Mouse (Mus musculus) heart, embryonic 14.5 days (tissue): ENCODE measurements around the gene Klhl8. TPM values are rescaled to one million over a fixed set of nuclear protein-coding genes. Genes with fewer than 3 reads are reported as not detected.

Experiments used
- ATAC-seq: fragments of 200-750 bp; cut with Nextera tagmentation; 2 replicates; pipeline ENCODE4 v1.8.0; 2017; ENCODE audit warnings: low read depth, moderate TSS enrichment; ENCODE audit not compliant: insufficient number of reproducible peaks, insufficient read depth, low FRiP score
- H3K27ac ChIP-seq, 2 experiments: fragments of 200-500 bp in 1 of 2; fragments of 300-500 bp in 1 of 2; sonication (generic) in 1 of 2; replicated peaks in 1 of 2; 2 replicates each; pipeline ENCODE4 v1.5.1; 2012 to 2014; ENCODE audit warnings: low read depth in 2 of 2, low read length in 2 of 2, control low read depth in 1 of 2, mild to moderate bottlenecking in 1 of 2, mixed read lengths in 1 of 2; ENCODE audit not compliant: control insufficient read depth in 1 of 2, insufficient read depth in 1 of 2
- H3K27me3 ChIP-seq: fragments of 300-500 bp; sonication (generic); 2 replicates; pipeline ENCODE4 v1.6.1; 2014; ENCODE audit warnings: mild to moderate bottlenecking, low read length, control low read depth; ENCODE audit not compliant: control insufficient read depth, insufficient read depth
- H3K36me3 ChIP-seq: fragments of 300-500 bp; sonication (generic); 2 replicates; pipeline ENCODE4 v1.6.1; 2014; ENCODE audit warnings: mild to moderate bottlenecking, control low read depth, low read length, mixed read lengths; ENCODE audit not compliant: control insufficient read depth, insufficient read depth
- H3K4me1 ChIP-seq, 2 experiments: fragments of 200-500 bp in 1 of 2; fragments of 300-500 bp in 1 of 2; sonication (generic) in 1 of 2; 2 replicates each; pipeline ENCODE4 v1.6.1; 2012 to 2014; ENCODE audit warnings: low read length in 2 of 2, control low read depth in 1 of 2, mixed read lengths in 1 of 2; ENCODE audit not compliant: control insufficient read depth in 2 of 2, insufficient read depth in 2 of 2
- H3K4me2 ChIP-seq: fragments of 300-500 bp; sonication (generic); 2 replicates; pipeline ENCODE4 v1.6.1; 2014; ENCODE audit warnings: mild to moderate bottlenecking, low read length
- H3K4me3 ChIP-seq, 2 experiments: fragments of 200-500 bp in 1 of 2; fragments of 300-500 bp in 1 of 2; sonication (generic) in 1 of 2; 2 replicates each; pipeline ENCODE4 v1.5.1; 2012 to 2014; ENCODE audit warnings: low read length in 2 of 2, mild to moderate bottlenecking in 2 of 2, control low read depth in 1 of 2, low read depth in 1 of 2, moderate library complexity in 1 of 2; ENCODE audit not compliant: control insufficient read depth in 1 of 2, insufficient read depth in 1 of 2
- H3K9ac ChIP-seq: fragments of 300-500 bp; sonication (generic); 2 replicates; pipeline ENCODE4 v1.6.1; 2014; ENCODE audit warnings: mild to moderate bottlenecking, low read length
- H3K9me3 ChIP-seq: fragments of 300-500 bp; sonication (generic); 2 replicates; pipeline ENCODE4 v1.6.1; 2016; ENCODE audit warnings: low read length, control low read depth; ENCODE audit not compliant: control insufficient read depth
- WGBS: fragments of 180-500 bp; shearing (Covaris S2); extraction: QIAGEN DNeasy Blood & Tissue Kit; methylation state at CpG from one replicate; pipeline ENCODE4 v1.1.7; 2014; 5-methylcytosine and 5-hydroxymethylcytosine counted together
- polyA plus RNA-seq: library from polyadenylated mRNA; unstranded; fragments of >200 nt; fragmentation: Nextera tagmentation; extraction: Ambion mirVana; gene quantifications from 2 replicates; pipeline ENCODE4 v1.2.1, GENCODE M21; 2014

Klhl8 gene
- polyA plus RNA-seq, 1 experiment from 2014 or later, result 11.9 TPM

DNA sequence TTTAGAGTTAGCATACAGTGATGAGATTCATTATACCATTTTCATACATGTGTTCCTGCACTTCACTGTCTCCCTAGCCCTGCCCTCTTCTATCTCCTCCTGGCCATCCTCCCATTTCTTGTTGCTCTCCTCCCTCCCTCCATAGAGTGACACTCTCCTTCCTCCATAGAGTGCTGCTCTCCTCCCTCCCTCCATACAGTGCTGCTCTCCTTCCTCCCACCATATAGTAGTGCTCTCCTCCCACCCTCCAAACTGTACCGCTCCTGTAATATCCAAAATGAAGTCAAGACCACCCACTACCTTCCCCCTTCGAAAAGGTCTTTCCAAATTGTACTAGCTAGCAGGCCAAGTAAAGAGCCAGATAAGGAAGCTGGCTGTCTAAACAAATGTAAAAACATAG, 12.7 kb upstream of the Klhl8 start:
- no peak overlapping the region for H3K9ac ChIP-seq
- H3K27ac ChIP-seq, result no peak overlapping the region
- 84% methylated on average over 2 of the region's 2 CpGs for WGBS
- H3K36me3 ChIP-seq, result no peaks in the 10 kb centered on the region
- H3K4me1 ChIP-seq, result peaks cover 3 to 4% of the 10 kb centered on the region in 2 experiments; a peak in 2 of 4 replicates
- H3K9me3 ChIP-seq, result no peaks in the 10 kb centered on the region
- no peak for ATAC-seq
- H3K4me3 ChIP-seq, result no peak overlapping the region
- no peaks in the 10 kb centered on the region for H3K27me3 ChIP-seq
- no peak overlapping the region for H3K4me2 ChIP-seq

DNA sequence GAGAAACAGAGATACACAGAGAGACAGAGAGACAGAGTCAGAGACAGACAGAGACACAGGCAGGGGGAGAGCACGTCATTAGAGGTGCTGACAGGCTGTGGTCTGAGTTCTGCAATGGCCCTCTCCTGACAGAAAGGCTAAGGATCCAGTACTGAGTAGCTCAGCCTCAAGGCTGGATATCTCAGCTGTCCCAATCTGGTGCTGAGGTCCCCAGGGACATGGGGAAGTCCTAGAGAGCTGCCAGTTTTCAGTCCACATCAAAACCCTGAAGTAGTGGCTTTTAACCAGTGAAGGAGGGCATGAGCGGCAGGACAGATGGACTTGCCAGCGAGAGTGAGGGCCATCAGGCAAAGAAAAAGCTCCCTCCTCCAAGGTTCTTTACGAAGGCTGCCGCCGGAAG, 12.0 kb upstream of the Klhl8 start:
- Histone ChIP-seq H3K4me3 (no peak overlapping the region), H3K36me3 (no peaks in the 10 kb centered on the region), H3K4me1 (peaks cover 3 to 4% of the 10 kb centered on the region in 2 experiments; a peak in 2 of 4 replicates), H3K4me2 (no peak overlapping the region), H3K9ac (no peak overlapping the region), H3K9me3 (no peaks in the 10 kb centered on the region), H3K27me3 (no peaks in the 10 kb centered on the region), H3K27ac (no peak overlapping the region)
- no peak for ATAC-seq
- 72% methylated on average over 6 of the region's 6 CpGs for WGBS

DNA sequence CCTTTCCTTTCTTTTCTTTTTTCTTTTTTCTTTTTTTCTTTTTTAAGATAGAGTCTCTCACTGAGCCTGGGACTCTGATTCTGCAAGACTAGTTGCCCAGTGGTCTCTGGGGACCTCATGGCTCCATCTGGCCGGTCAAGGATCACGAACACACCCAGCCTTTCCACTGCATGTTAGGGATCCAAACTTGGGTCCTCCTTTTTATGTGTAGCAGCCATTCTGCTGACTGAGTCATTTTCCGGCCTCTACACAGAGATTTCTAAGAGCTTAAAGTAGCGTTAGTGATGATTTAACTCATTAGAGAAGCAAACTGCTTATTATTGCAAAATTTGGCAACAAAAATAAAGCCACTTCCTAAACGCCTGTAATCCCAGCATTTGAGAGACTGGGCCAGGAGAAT, 11.4 kb upstream of the Klhl8 start:
- Histone ChIP-seq H3K9me3 (no peaks in the 10 kb centered on the region), H3K9ac (no peak overlapping the region), H3K27ac (no peak overlapping the region), H3K4me2 (no peak overlapping the region), H3K4me3 (no peak overlapping the region), H3K4me1 (no peaks in the 10 kb centered on the region), H3K36me3 (no peaks in the 10 kb centered on the region), H3K27me3 (no peaks in the 10 kb centered on the region)
- WGBS, result 73% methylated on average over 5 of the region's 5 CpGs
- no peak for ATAC-seq

DNA sequence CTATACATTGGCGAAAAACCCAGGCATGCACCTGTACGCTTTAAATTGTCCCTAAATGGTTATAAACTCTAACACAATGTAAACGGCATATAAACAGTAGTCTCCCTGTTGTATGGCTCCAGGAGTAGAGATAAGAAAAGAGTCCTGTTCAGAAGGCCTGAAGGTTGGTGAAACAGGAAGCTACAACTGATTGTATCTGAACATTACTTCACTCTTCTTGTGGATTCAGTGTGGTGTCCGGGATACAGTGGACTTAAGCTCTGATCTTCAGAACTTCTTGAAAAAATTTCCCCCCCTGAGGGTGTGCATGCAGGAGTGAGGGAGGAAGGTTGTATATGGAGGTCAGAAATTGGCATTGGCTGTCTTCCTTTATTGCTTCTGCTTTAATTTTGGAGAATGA, 8.4 kb upstream of the Klhl8 start:
- Histone ChIP-seq H3K27ac (no peak overlapping the region), H3K27me3 (no peaks in the 10 kb centered on the region), H3K4me1 (no peaks in the 10 kb centered on the region), H3K4me3 (no peak overlapping the region), H3K9ac (no peak overlapping the region), H3K36me3 (no peaks in the 10 kb centered on the region), H3K9me3 (no peaks in the 10 kb centered on the region), H3K4me2 (no peak overlapping the region)
- ATAC-seq, result no peak
- WGBS, result 61% methylated on average over 4 of the region's 4 CpGs

DNA sequence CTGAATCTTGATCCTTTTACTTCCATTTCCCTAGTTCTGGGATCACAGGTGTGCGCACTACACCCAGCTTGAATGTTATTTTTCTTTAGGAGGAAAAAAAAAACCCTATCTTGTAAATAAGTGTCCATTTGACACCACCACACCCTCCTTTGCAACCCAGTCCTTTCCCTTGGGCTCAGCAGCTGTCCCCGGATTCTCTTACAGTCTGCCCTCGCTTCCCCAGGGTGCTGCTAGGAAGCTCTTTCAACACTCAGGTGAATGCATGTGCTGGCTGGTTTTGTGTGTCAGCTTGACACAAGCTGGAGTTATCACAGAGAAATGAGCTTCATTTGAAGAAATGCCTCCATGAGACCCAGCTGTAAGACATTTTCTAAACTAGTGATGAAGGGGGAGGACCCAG, 7.2 kb upstream of the Klhl8 start:
- no peak overlapping the region for H3K9ac ChIP-seq

DNA sequence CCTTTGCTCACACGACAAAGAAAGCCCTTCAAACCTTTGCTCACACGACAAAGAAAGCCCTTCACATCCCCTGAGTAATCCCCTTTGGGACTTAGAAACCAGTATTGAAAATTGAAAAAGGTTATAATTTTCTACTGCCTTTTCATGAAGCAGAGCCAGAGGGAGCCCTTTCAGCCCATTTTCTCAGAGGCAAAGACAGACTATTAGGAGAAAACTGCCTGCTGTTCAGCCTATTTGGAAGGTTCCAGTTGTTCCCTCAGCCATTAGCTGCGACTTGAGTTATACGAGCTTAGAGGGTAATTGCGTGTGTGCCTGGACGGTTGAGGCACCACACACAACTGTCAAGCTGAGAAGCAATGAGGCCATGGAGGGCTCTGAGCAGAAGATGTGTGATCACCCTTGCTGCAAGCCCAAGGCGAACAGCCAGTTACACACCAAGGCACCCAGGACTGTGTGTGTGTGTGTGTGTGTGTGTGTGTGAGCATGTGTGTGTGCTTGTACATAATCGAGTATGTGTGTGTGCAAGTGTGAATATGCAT, 6.4 kb upstream of the Klhl8 start:
- H3K27me3 ChIP-seq, result no peaks in the 10 kb centered on the region
- H3K9me3 ChIP-seq, result no peaks in the 10 kb centered on the region
- no peaks in the 10 kb centered on the region for H3K4me1 ChIP-seq
- no peak overlapping the region for H3K4me2 ChIP-seq
- no peak overlapping the region for H3K4me3 ChIP-seq
- H3K36me3 ChIP-seq, result no peaks in the 10 kb centered on the region
- H3K9ac ChIP-seq, result no peak overlapping the region
- H3K27ac ChIP-seq, result no peak overlapping the region
- ATAC-seq, result no peak
- WGBS, result 74% methylated on average over 8 of the region's 8 CpGs

More for the DNA sequence above, 7.2 kb upstream of the Klhl8 start:
- Histone ChIP-seq H3K4me2 (no peak overlapping the region), H3K36me3 (no peaks in the 10 kb centered on the region), H3K27ac (no peak overlapping the region), H3K4me3 (no peak overlapping the region), H3K27me3 (no peaks in the 10 kb centered on the region), H3K9me3 (no peaks in the 10 kb centered on the region), H3K4me1 (no peaks in the 10 kb centered on the region)
- WGBS, result 61% methylated on average over 3 of the region's 3 CpGs
- no peak for ATAC-seq

DNA sequence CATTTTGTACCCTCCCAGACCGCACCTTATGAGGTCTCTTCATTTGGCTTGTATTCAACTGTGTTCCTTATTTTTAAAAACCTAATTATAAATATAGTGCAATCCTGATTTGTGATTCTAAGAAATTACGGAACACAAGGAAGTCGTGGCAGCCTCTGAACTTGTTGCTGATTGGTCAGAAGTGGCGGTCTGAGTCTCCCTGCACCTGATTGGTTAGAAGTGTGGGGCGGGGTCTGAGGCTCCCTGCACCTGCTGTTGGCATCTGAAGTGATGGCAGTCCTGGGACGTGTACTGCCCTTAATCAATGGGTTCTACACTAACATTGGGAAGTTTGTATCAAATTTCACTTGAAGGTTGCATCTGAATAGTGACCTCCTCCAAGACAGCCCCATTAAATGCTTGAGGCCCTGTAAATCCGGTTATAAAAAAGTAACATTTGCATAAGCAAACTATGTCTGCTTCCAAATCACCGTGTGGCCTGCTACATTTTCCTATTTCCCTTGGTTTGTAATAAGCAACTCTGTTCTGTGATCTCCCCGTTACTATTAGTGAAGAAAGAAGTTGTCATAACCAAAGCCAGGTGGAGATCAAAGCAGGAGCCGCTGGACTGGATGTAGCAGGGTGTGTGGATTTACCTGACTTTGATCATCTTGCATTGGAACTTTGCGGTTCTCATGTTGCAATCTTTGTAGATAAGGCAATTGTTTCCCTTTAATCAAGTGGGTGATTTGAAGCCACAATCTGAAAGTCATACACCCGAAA, 5.7 kb upstream of the Klhl8 start:
- no peak overlapping the region for H3K9ac ChIP-seq
- H3K36me3 ChIP-seq, result no peaks in the 10 kb centered on the region
- 62% methylated on average over 12 of the region's 12 CpGs for WGBS
- no peaks in the 10 kb centered on the region for H3K27me3 ChIP-seq
- H3K4me1 ChIP-seq, result no peaks in the 10 kb centered on the region
- no peak overlapping the region for H3K4me3 ChIP-seq
- H3K9me3 ChIP-seq, result no peaks in the 10 kb centered on the region
- no peak for ATAC-seq
- H3K27ac ChIP-seq, result no peak overlapping the region
- no peak overlapping the region for H3K4me2 ChIP-seq
